Mouse (Mus musculus) lung, postnatal 0 days (tissue): ENCODE results near the gene Laptm5. TPM values are rescaled to one million over a fixed set of nuclear protein-coding genes. Genes with fewer than 3 reads are reported as not detected.

Experiments used
- ATAC-seq: fragments of 200-750 bp; cut with Nextera tagmentation; 2 replicates; pipeline ENCODE4 v1.8.0; 2017; ENCODE audit warnings: moderate library complexity
- DNase-seq: peaks from one replicate; pipeline ENCODE4 v3.0.0-alpha.2; 2016; ENCODE audit warnings: low spot score
- H3K27ac ChIP-seq: fragments of 300-500 bp; sonication (generic); 2 replicates; pipeline ENCODE4 v1.5.1; 2014; ENCODE audit warnings: antibody characterized with exemption, mild to moderate bottlenecking, low read length, mixed read lengths
- H3K27me3 ChIP-seq: fragments of 300-500 bp; sonication (generic); replicated peaks from 2 replicates; pipeline ENCODE4 v1.6.1; 2014; ENCODE audit warnings: low read length, mixed read lengths; ENCODE audit not compliant: insufficient read depth
- H3K36me3 ChIP-seq: fragments of 300-500 bp; sonication (generic); 2 replicates; pipeline ENCODE4 v1.6.1; 2014; ENCODE audit warnings: low read length, mixed read lengths; ENCODE audit not compliant: insufficient read depth
- H3K4me1 ChIP-seq: fragments of 300-500 bp; sonication (generic); 2 replicates; pipeline ENCODE4 v1.6.1; 2014; ENCODE audit warnings: antibody characterized with exemption, low read depth, low read length, mixed read lengths; ENCODE audit not compliant: insufficient read depth
- H3K4me2 ChIP-seq: fragments of 300-500 bp; sonication (generic); replicated peaks from 2 replicates; pipeline ENCODE4 v1.6.1; 2014; ENCODE audit warnings: low read depth, mild to moderate bottlenecking, low read length, moderate library complexity, mixed read lengths
- H3K4me3 ChIP-seq: fragments of 300-500 bp; sonication (generic); 2 replicates; pipeline ENCODE4 v1.5.1; 2014; ENCODE audit warnings: low read depth, low read length
- H3K9ac ChIP-seq: fragments of 300-500 bp; sonication (generic); replicated peaks from 2 replicates; pipeline ENCODE4 v1.6.1; 2014; ENCODE audit warnings: low read depth, mild to moderate bottlenecking
- H3K9me3 ChIP-seq: fragments of 300-500 bp; sonication (generic); 2 replicates; pipeline ENCODE4 v1.6.1; 2016; ENCODE audit warnings: low read length, mixed read lengths
- CTCF ChIP-seq: IDR thresholded peaks from 2 replicates; pipeline ENCODE4 v1.5.1; 2016; ENCODE audit warnings: antibody characterized with exemption, mild to moderate bottlenecking
- EP300 ChIP-seq: IDR thresholded peaks from 2 replicates; pipeline ENCODE4 v1.6.1; 2016; ENCODE audit warnings: antibody characterized with exemption, mild to moderate bottlenecking, control low read depth
- WGBS: fragments of 180-500 bp; shearing (Covaris S2); extraction: QIAGEN DNeasy Blood & Tissue Kit; methylation state at CpG from one replicate; pipeline ENCODE4 v1.1.7; 2014; 5-methylcytosine and 5-hydroxymethylcytosine counted together
- polyA plus RNA-seq: library from polyadenylated mRNA; unstranded; fragments of >200 nt; fragmentation: Nextera tagmentation; extraction: Ambion mirVana; gene quantifications from 2 replicates; pipeline ENCODE4 v1.2.1, GENCODE M21; 2015

Laptm5 gene
- polyA plus RNA-seq, 1 experiment from 2014 or later: 98.8 TPM

DNA sequence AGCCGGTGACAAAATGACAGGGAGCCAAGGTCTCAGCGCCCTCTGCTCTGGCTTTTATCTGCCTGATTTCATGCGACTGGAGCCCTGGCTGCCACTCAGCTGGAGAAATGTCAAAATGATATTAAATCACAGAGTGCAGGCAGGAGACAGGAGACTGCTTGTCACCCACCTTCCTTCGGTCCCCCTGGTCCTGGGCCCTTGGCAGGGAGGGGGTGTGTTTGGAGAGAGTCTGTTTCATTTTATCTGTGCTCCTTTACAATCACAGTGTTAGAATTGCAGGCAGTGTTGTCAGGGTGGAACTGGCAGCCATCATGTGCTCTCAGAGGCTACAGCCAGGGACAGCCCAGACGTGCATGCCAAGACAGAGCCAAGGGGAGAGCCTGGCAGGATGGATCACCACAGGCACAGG lies 59.5 kb downstream of the Laptm5 start:
- H3K36me3 ChIP-seq: no peaks in the 10 kb centered on the region
- whole genome bisulfite sequencing: 78% methylated on average over 5 of the region's 5 CpGs
- no peak for DNase-seq

DNA sequence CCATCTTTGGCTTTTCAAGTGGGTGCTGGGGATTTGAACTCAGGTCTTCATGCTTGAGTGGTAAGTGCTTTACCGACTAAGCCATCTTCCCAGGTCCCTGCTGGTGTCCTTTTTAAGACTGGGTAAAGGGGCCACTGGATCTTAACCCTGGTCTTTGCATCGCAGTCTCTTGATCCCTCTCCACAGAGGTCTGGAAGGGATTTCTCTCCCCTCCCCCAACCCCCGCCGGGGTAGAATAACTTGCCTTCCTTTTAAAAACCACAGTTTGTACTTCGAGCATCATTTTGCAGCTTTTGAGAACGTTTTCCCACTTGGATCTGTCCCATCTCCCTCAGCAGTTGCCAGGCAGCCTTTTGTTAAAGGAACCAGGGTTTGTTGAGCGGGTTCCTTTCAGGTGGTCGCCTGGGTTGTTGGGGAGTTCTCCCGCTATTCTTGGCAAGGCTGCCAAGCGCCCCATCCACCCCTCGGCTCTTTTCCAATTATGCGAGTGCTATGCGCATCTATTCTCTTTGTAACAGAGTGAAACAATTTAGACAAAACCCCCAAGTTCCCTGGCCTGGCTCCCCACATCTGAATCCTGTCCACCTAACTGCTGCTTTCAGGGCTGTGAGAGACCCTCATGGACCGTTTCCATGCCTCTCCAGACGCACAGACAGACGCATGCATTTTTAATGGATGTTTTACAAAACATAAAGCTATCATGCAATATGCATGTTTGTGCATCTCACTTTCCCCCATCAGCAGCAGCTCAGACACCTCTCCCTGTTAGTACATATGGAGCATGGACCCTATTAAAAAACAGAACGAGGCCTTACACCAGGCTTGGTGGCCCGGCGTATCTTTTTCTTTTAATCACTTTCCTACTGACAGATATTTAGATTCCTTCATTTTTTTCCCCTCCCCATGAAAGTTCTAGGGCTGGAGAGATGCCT lies 60.7 kb downstream of the Laptm5 start:
- Histone ChIP-seq H3K4me2 (no peak overlapping the region), H3K9me3 (no peaks in the 10 kb centered on the region), H3K4me3 (no peak overlapping the region), H3K4me1 (no peaks in the 10 kb centered on the region), H3K9ac (no peak overlapping the region), H3K27me3 (no peaks in the 10 kb centered on the region), H3K36me3 (no peaks in the 10 kb centered on the region), H3K27ac (no peak overlapping the region)
- WGBS: 64% methylated on average over 19 of the region's 19 CpGs
- TF ChIP-seq CTCF: no peak
- TF ChIP-seq EP300: no peak
- DNase-seq: no peak
- ATAC-seq: no peak

More for the DNA sequence above, 59.5 kb downstream of the Laptm5 start:
- Histone ChIP-seq H3K9me3 (no peaks in the 10 kb centered on the region), H3K4me2 (no peak overlapping the region), H3K4me1 (no peaks in the 10 kb centered on the region), H3K27ac (no peak overlapping the region), H3K9ac (no peak overlapping the region), H3K27me3 (no peaks in the 10 kb centered on the region), H3K4me3 (no peak overlapping the region)
- TF ChIP-seq EP300: no peak
- TF ChIP-seq CTCF: no peak
- no peak for ATAC-seq

- ATAC-seq (no peak), DNase-seq (no peak)
- no peak overlapping the region for H3K9ac ChIP-seq
- H3K4me1 ChIP-seq: no peaks in the 10 kb centered on the region
- no peaks in the 10 kb centered on the region for H3K9me3 ChIP-seq
- TF ChIP-seq CTCF (no peak), EP300 (no peak)
- H3K27me3 ChIP-seq: no peaks in the 10 kb centered on the region
- H3K36me3 ChIP-seq: no peaks in the 10 kb centered on the region
- H3K27ac ChIP-seq: no peak overlapping the region
- 69% methylated on average over 3 of the region's 3 CpGs for WGBS
- H3K4me3 ChIP-seq: no peak overlapping the region
- H3K4me2 ChIP-seq: no peak overlapping the region
These were observed 66.1 kb downstream of the Laptm5 start for GRCm38 (mm10) chr4:130978981-130979380.

GRCm38 (mm10) chr4:130984416-130985182 lies 71.7 kb downstream of the Laptm5 start:
- no peak for DNase-seq
- no peak for ATAC-seq

More at GRCm38 (mm10) chr4:130984416-130985182, 71.7 kb downstream of the Laptm5 start:
- H3K4me3 ChIP-seq: no peak overlapping the region
- H3K4me1 ChIP-seq: no peaks in the 10 kb centered on the region
- no peaks in the 10 kb centered on the region for H3K27me3 ChIP-seq
- H3K36me3 ChIP-seq: no peaks in the 10 kb centered on the region
- 53% methylated on average over 17 of the region's 17 CpGs for WGBS
- H3K4me2 ChIP-seq: no peak overlapping the region
- no peak overlapping the region for H3K9ac ChIP-seq
- H3K9me3 ChIP-seq: no peaks in the 10 kb centered on the region
- no peak for TF ChIP-seq CTCF
- TF ChIP-seq EP300: no peak
- no peak overlapping the region for H3K27ac ChIP-seq

Other genes with a start within 250 kb of the Laptm5 start
- 37.8 and 45.3 TPM in 2 replicates for gene Pum1, start 249.8 kb upstream of the Laptm5 start, polyA plus RNA-seq
- gene Sdc3, start 120.6 kb upstream of the Laptm5 start, polyA plus RNA-seq: 10.4 and 10.5 TPM in 2 replicates
- not detected in 2 replicates for gene Matn1, start 31.3 kb downstream of the Laptm5 start, polyA plus RNA-seq